Mouse (Mus musculus) MEL (cell line): ENCODE data around the gene Araf. TPM values are rescaled to one million over a fixed set of nuclear protein-coding genes. Genes with fewer than 3 reads are reported as not detected.

ENCODE experiments used
- DNase-seq: peaks from one replicate; pipeline ENCODE4 v3.0.0; 2011; ENCODE audit warnings: low read depth, low spot score
- H3K27ac ChIP-seq: 2 replicates; pipeline ENCODE4 v1.5.1; 2012; ENCODE audit warnings: low read depth, mild to moderate bottlenecking, control low read depth, low read length, moderate library complexity; ENCODE audit not compliant: control insufficient read depth
- H3K27me3 ChIP-seq, 2 experiments: fragments of 150-350 bp in 1 of 2; sonication (generic) in 1 of 2; 2 replicates each; pipeline ENCODE4 v1.6.1; 2012; ENCODE audit warnings: low read length in 2 of 2, mild to moderate bottlenecking in 2 of 2, improper control_type of control experiment in 1 of 2, moderate library complexity in 1 of 2; ENCODE audit not compliant: insufficient read depth in 2 of 2, control insufficient read depth in 1 of 2
- H3K36me3 ChIP-seq, 2 experiments: 2 replicates each; pipeline ENCODE4 v1.6.1; 2012 to 2014; ENCODE audit warnings: low read length in 2 of 2, improper control_type of control experiment in 1 of 2, inconsistent platforms in 1 of 2, mild to moderate bottlenecking in 1 of 2; ENCODE audit not compliant: insufficient read depth in 2 of 2, control insufficient read depth in 1 of 2
- H3K4me1 ChIP-seq, 2 experiments: fragments of 150-350 bp in 1 of 2; sonication (generic) in 1 of 2; 2 replicates each; pipeline ENCODE4 v1.6.1; 2012; ENCODE audit warnings: low read length in 2 of 2, improper control_type of control experiment in 1 of 2, mild to moderate bottlenecking in 1 of 2; ENCODE audit not compliant: insufficient read depth in 2 of 2, control insufficient read depth in 1 of 2
- H3K4me3 ChIP-seq, 2 experiments: fragments of 150-350 bp in 1 of 2; sonication (generic) in 1 of 2; 2 replicates each; pipeline ENCODE4 v1.5.1; 2012; ENCODE audit warnings: low read depth in 2 of 2, low read length in 2 of 2, mild to moderate bottlenecking in 2 of 2, moderate library complexity in 2 of 2, control low read depth in 1 of 2, improper control_type of control experiment in 1 of 2; ENCODE audit not compliant: control insufficient read depth in 1 of 2, insufficient read depth in 1 of 2
- H3K79me2 ChIP-seq: 2 replicates; pipeline ENCODE4 v1.6.1; 2012; ENCODE audit warnings: mild to moderate bottlenecking, low read length, moderate library complexity; ENCODE audit not compliant: control insufficient read depth, poor library complexity, insufficient read depth
- H3K9ac ChIP-seq: 2 replicates; pipeline ENCODE4 v1.6.1; 2012; ENCODE audit warnings: low read depth, mild to moderate bottlenecking, control low read depth, low read length, moderate library complexity; ENCODE audit not compliant: control insufficient read depth, poor library complexity, severe bottlenecking
- H3K9me3 ChIP-seq: fragments of 150-350 bp; sonication (generic); replicated peaks from 2 replicates; pipeline ENCODE4 v1.6.1; 2012; ENCODE audit warnings: mild to moderate bottlenecking, low read length, improper control_type of control experiment, moderate library complexity; ENCODE audit not compliant: insufficient read depth
- BHLHE40 ChIP-seq: IDR thresholded peaks from 2 replicates; pipeline ENCODE4 v1.6.1; 2012; ENCODE audit warnings: low read depth, mild to moderate bottlenecking, inconsistent platforms, low read length, improper control_type of control experiment, borderline replicate concordance
- CHD1 ChIP-seq: IDR thresholded peaks from 2 replicates; pipeline ENCODE4 v1.6.1; 2012; ENCODE audit warnings: low read depth, mild to moderate bottlenecking, inconsistent platforms, low read length, improper control_type of control experiment
- CTCF ChIP-seq, 3 experiments: IDR thresholded peaks in 2 of 3; conservative IDR thresholded peaks in 1 of 3; 2 replicates each; pipeline ENCODE4 v1.5.1; 2011 to 2012; ENCODE audit warnings: low read length in 3 of 3, low read depth in 2 of 3, mild to moderate bottlenecking in 2 of 3, improper control_type of control experiment in 1 of 3, inconsistent platforms in 1 of 3, mixed read lengths in 1 of 3, moderate library complexity in 1 of 3; ENCODE audit not compliant: control insufficient read depth in 1 of 3, insufficient read depth in 1 of 3, poor library complexity in 1 of 3, severe bottlenecking in 1 of 3
- ELF1 ChIP-seq: IDR thresholded peaks from 2 replicates; pipeline ENCODE4 v1.6.1; 2014; ENCODE audit warnings: low read depth, mild to moderate bottlenecking, inconsistent platforms, low read length, improper control_type of control experiment, moderate library complexity
- MAFK ChIP-seq: IDR thresholded peaks from 2 replicates; pipeline ENCODE4 v1.6.1; 2011; ENCODE audit warnings: low read depth, mild to moderate bottlenecking, low read length, improper control_type of control experiment, borderline replicate concordance
- MAZ ChIP-seq: IDR thresholded peaks from 2 replicates; pipeline ENCODE4 v1.6.1; 2012; ENCODE audit warnings: low read depth, mild to moderate bottlenecking, inconsistent platforms, low read length, improper control_type of control experiment
- MYB ChIP-seq: IDR thresholded peaks from 2 replicates; pipeline ENCODE4 v1.6.1; 2011; ENCODE audit warnings: mild to moderate bottlenecking, low read depth, low read length, improper control_type of control experiment
- MYC ChIP-seq: IDR thresholded peaks from 2 replicates; pipeline ENCODE4 v1.6.1; 2011; ENCODE audit warnings: low read depth, mild to moderate bottlenecking, low read length, improper control_type of control experiment, moderate library complexity
- POLR2AphosphoS2 ChIP-seq: IDR thresholded peaks from 2 replicates; pipeline ENCODE4 v1.6.1; 2011; ENCODE audit warnings: low read length, improper control_type of control experiment
- POLR2AphosphoS5 ChIP-seq: IDR thresholded peaks from 2 replicates; pipeline ENCODE4 v1.6.1; 2012; ENCODE audit warnings: low read depth, borderline replicate concordance, mild to moderate bottlenecking, inconsistent platforms, low read length, moderate library complexity, mixed read lengths
- SIN3A ChIP-seq: IDR thresholded peaks from 2 replicates; pipeline ENCODE4 v1.6.1; 2012; ENCODE audit warnings: low read length, improper control_type of control experiment, inconsistent platforms
- TCF12 ChIP-seq: IDR thresholded peaks from 2 replicates; pipeline ENCODE4 v1.6.1; 2014; ENCODE audit warnings: low read depth, mild to moderate bottlenecking, inconsistent platforms, low read length, improper control_type of control experiment, moderate library complexity
- USF1 ChIP-seq: IDR thresholded peaks from 2 replicates; pipeline ENCODE4 v1.6.1; 2014; ENCODE audit warnings: low read depth, mild to moderate bottlenecking, inconsistent platforms, low read length, improper control_type of control experiment, moderate library complexity
- USF2 ChIP-seq, 2 experiments: IDR thresholded peaks; 2 replicates each; pipeline ENCODE4 v1.6.1; 2011 to 2012; ENCODE audit warnings: improper control_type of control experiment in 2 of 2, low read length in 2 of 2, borderline replicate concordance in 1 of 2, inconsistent platforms in 1 of 2, low read depth in 1 of 2, mild to moderate bottlenecking in 1 of 2; ENCODE audit not compliant: insufficient read depth in 1 of 2
- ZKSCAN1 ChIP-seq: IDR thresholded peaks from 2 replicates; pipeline ENCODE4 v1.6.1; 2012; ENCODE audit warnings: low read depth, mild to moderate bottlenecking, inconsistent platforms, low read length, improper control_type of control experiment, moderate library complexity
- ZMIZ1 ChIP-seq: IDR thresholded peaks from 2 replicates; pipeline ENCODE4 v1.6.1; 2012; ENCODE audit warnings: low read depth, mild to moderate bottlenecking, inconsistent platforms, low read length, improper control_type of control experiment, moderate library complexity
- ZNF384 ChIP-seq: IDR thresholded peaks from 2 replicates; pipeline ENCODE4 v1.6.1; 2012; ENCODE audit warnings: low read depth, mild to moderate bottlenecking, inconsistent platforms, low read length, improper control_type of control experiment
- polyA plus RNA-seq, 2 experiments: library from polyadenylated mRNA; stranded (reverse) in 1 of 2; unstranded in 1 of 2; fragments of >175 nt in 1 of 2; fragments of >200 nt in 1 of 2; gene quantifications; 2 replicates each; pipeline versions ENCODE4 v1.2.1 to v1.2.4; 2012; ENCODE audit warnings: low replicate concordance in 2 of 2, low read depth in 1 of 2; ENCODE audit not compliant: insufficient read length in 2 of 2, insufficient read depth in 1 of 2, missing spikeins in 1 of 2
- total RNA-seq: library from RNA; depleted of rRNA; stranded (reverse); fragments of 300-350 nt; gene quantifications from 2 replicates; pipeline ENCODE4 v1.2.3, GENCODE M21; 2012; rRNA removed

The Araf gene
- total RNA-seq: 98.2 and 115 TPM in 2 replicates
- 100 to 1,000 TPM; 174 to 236 TPM for polyA plus RNA-seq

GRCm38 (mm10) chrX:20797681-20798080, at the start of gene Araf:
Gene Araf, plus strand, starts transcription at chrX:20797814.
- DNase-seq: no peak
- Histone ChIP-seq H3K4me1 (peaks cover 2 to 3% of the 10 kb centered on the region in 2 experiments; a peak in 3 of 4 replicates), H3K27ac (peak within 1 kb of the TSS; percentile 82)
- TF ChIP-seq CHD1 (0 out of 2 replicates have a peak, but pooled peaks have one; percentile 20), SIN3A (0 out of 2 replicates have a peak, but pooled peaks have one; percentile 16), USF1 (no peak)
- TF ChIP-seq, all 39 proteins: peak for 2
- Histone ChIP-seq H3K27me3 (no peaks in the 10 kb centered on the region), H3K36me3 (peaks cover 0 to 5% of the 10 kb centered on the region in 2 experiments; a peak in 2 of 4 replicates), H3K9ac (peak within 1 kb of the TSS; percentile 76), H3K4me3 (peak within 1 kb of the TSS; percentile 68 to 74), H3K9me3 (no peaks in the 10 kb centered on the region), H3K79me2 (no peaks in the 10 kb centered on the region; the same call in 1 of the 2 replicates)

DNA sequence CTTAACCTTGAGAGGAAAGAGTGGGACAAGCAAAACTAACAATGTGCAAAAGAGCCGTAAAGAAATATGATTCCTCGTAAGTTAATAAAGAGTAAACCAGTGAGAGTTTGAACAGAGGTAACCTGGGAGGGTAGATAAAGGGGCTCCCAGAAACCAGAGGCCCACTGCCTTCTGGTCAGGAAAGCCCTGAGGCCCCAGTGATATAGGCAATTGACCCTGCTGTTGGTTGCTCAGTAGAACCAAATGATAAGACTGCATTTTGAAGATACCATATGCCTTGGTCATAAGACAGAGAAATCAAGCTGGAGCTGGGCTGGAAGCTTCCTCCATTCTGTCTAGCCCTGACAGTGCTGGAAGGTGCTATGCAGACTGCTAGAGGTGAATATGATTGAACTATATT, 48.8 kb upstream of the Araf start:
- H3K36me3 ChIP-seq: no peaks in the 10 kb centered on the region
- no peak overlapping the region for H3K27ac ChIP-seq
- H3K27me3 ChIP-seq: peaks cover 6 to 11% of the 10 kb centered on the region in 2 experiments
- DNase-seq: no peak
- no peak for TF ChIP-seq POLR2AphosphoS5
- H3K79me2 ChIP-seq: no peaks in the 10 kb centered on the region
- no peaks in the 10 kb centered on the region for H3K9me3 ChIP-seq
- no peaks in the 10 kb centered on the region for H3K4me1 ChIP-seq
- no peak overlapping the region for H3K9ac ChIP-seq
- H3K4me3 ChIP-seq: no peak overlapping the region

DNA sequence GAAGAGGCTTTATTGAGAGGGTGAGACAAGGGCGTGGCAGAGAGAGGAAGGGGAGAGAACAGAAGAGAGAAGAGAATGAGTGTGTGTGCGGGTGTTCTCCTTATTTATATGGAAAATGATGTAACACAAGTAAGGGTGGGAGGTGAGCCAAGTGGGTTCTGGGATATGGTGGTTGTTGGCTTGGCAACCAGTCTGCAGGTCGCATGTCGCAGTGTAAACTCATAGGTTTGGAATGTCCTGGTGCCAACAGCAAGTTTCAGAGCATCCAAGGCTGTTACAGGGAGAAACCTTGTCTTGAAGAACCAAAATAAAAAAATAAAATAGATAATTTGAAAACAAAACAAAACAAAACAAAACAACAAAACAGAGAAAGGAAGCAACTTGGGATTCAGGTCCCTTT, 36.4 kb upstream of the Araf start:
- Histone ChIP-seq H3K4me1 (no peaks in the 10 kb centered on the region), H3K9ac (no peak overlapping the region), H3K4me3 (no peak overlapping the region), H3K27ac (no peak overlapping the region), H3K79me2 (no peaks in the 10 kb centered on the region), H3K27me3 (peaks cover 0 to 2% of the 10 kb centered on the region in 2 experiments), H3K36me3 (no peaks in the 10 kb centered on the region), H3K9me3 (no peaks in the 10 kb centered on the region)
- no peak for DNase-seq
- TF ChIP-seq CTCF (IDR thresholded peaks at IDR 0.05 in 2 of 3, conservative IDR thresholded peaks at IDR 0.05 in 1 of 3; ENCODE audit: control insufficient read depth in 1 of 3, insufficient read depth in 1 of 3, low read depth in 2 of 3, low read length in 3 of 3, poor library complexity in 1 of 3, severe bottlenecking in 1 of 3) (no peak), POLR2AphosphoS2 (no peak), MAZ (no peak)

GRCm38 (mm10) chrX:20770697-20771381, 26.8 kb upstream of the Araf start:
- Histone ChIP-seq H3K27me3 (no peaks in the 10 kb centered on the region), H3K4me3 (no peak overlapping the region), H3K9ac (no peak overlapping the region), H3K79me2 (no peaks in the 10 kb centered on the region), H3K9me3 (no peaks in the 10 kb centered on the region), H3K36me3 (peaks cover 0 to 2% of the 10 kb centered on the region in 2 experiments; a peak in 1 of 4 replicates), H3K4me1 (peaks cover 0 to 12% of the 10 kb centered on the region in 2 experiments; a peak in 2 of 4 replicates), H3K27ac (no peak overlapping the region)
- peak; percentile 90 for DNase-seq
- TF ChIP-seq BHLHE40: no peak
- TF ChIP-seq ZMIZ1: no peak
- TF ChIP-seq CTCF (IDR thresholded peaks at IDR 0.05 in 2 of 3, conservative IDR thresholded peaks at IDR 0.05 in 1 of 3; ENCODE audit: control insufficient read depth in 1 of 3, insufficient read depth in 1 of 3, low read depth in 2 of 3, low read length in 3 of 3, poor library complexity in 1 of 3, severe bottlenecking in 1 of 3): peak; percentile 88 to 94 (median 92)
- TF ChIP-seq ZNF384: no peak
- no peak for TF ChIP-seq ZKSCAN1
- no peak for TF ChIP-seq USF2 (IDR thresholded peaks at IDR 0.05; ENCODE audit: borderline replicate concordance in 1 of 2, insufficient read depth in 1 of 2, low read depth in 1 of 2, low read length in 2 of 2)
- no peak for TF ChIP-seq MYB
- no peak for TF ChIP-seq ELF1
- TF ChIP-seq TCF12: no peak
- TF ChIP-seq CHD1: no peak
- no peak for TF ChIP-seq MAFK
- 0 out of 2 replicates have a peak, but pooled peaks have one; percentile 21 for TF ChIP-seq MYC
